Mouse (Mus musculus): ENCODE data around the gene Aig1.
"Not testable (repeated sequence)": the region's sequence is repeated elsewhere in the genome, so short reads cannot be mapped to it uniquely, and the experiment has no call there.

DNA sequence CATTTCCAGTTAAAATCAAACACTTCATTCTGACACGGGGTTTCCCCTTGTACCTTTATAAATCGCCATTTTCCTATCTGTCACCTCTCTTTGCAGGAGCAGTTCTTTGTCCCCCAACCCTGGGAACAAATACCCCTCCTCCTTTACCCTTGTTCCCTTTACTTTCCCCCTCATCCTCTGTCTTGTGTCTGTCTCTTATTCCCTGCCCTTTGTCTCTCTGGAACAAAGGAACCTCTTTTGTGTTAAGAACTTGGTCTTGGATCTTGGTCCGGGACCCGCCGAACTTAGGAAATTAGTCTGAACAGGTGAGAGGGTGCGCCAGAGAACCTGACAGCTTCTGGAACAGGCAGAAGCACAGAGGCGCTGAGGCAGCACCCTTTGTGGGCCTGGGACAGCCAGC lies 24.0 kb upstream of the Aig1 start:
- TF ChIP-seq CTCF (IDR thresholded peaks at IDR 0.05; ENCODE audit: extremely low read depth, insufficient read length, insufficient replicate concordance, low read depth, low read length); POLR2A (IDR thresholded peaks at IDR 0.05; ENCODE audit: low read depth, low read length): not testable (repeated sequence)
